Mouse (Mus musculus): ENCODE data around the gene Ppa2.

Ppa2 gene

GRCm38 (mm10) chr3:133309954-133310808, at the start of gene Ppa2:
Ppa2 (plus strand) TSS chr3:133310110.
- DNase-seq (ENCODE audit: low read depth, low spot score): peak; percentile 92

- peak; percentile 67 for DNase-seq (ENCODE audit: low read depth, low spot score)
Measured at GRCm38 (mm10) chr3:133271887-133272286, 38.0 kb upstream of the Ppa2 start.

- DNase-seq (ENCODE audit: low read depth, low spot score): no peak
Measured at GRCm38 (mm10) chr3:133284587-133284986, 25.3 kb upstream of the Ppa2 start.

- DNase-seq (ENCODE audit: low read depth, low spot score): no peak
Measured at GRCm38 (mm10) chr3:133288795-133289194, 21.1 kb upstream of the Ppa2 start.

DNA sequence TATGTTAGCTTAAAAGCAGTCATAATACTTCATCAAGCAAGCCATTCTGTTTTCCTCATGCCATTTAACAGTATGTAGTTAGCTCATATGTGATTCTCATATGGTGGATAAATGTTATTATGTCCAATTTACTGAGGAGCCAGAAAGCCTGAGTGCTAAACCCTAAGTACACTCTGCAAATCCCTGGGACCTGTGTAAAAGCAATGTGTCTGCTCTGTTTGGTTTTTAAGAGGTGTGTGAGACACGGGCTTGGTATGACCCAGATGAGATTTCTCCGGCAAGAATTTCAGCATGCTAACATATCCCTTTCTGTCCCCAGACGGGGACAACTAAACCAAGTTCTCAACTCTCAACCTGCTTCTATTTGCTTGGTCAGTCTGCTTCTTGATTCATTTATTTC, 5.6 kb upstream of the Ppa2 start:
- no peak for DNase-seq (ENCODE audit: low read depth, low spot score)

DNA sequence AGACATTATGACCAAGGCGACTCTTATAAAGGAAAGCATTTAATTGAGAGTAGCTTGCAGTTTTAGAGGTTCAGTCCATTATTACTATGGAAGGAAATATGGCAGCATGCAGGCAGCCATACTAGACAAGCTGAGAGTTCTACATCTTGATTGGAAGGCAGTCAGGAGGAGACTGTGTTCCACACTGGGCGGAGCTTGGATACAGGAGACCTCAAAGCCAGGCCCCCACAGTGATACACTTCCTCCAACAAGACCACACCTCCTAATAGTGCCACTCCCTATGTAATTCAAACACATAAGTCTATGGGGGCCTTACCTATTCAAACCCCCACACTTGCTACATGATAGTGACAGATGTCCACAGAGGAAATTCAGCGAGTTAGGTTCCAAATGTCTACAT, 1.5 kb upstream of the Ppa2 start:
- no peak for DNase-seq (ENCODE audit: low read depth, low spot score)

- DNase-seq (ENCODE audit: low read depth, low spot score): no peak
Measured at GRCm38 (mm10) chr3:133309359-133309758, 551 bp upstream of the Ppa2 start.

- DNase-seq (ENCODE audit: low read depth, low spot score): peak; percentile 31
Measured at GRCm38 (mm10) chr3:133310809-133311179, 884 bp downstream of the Ppa2 start.

- no peak for DNase-seq (ENCODE audit: low read depth, low spot score)
Measured at GRCm38 (mm10) chr3:133312331-133312730, 2.4 kb downstream of the Ppa2 start.

DNA sequence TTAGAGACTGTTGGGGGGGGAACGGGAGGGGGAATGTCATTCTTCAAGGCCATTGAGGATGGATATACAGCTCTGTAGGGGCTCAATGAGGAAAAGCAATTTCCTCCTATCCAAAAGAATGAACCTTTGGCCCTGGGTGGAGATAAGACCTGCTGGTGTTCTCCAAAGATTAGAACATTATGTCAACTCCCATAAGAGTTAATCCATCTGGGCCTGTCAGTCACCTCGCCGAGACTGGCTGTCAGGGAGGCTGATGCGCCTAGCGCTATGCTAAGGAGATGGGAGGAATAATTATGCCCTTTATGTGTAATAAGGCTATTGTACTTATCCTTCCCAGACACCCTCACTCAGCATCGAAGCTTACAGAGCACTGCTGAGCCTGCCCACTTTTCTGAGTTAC, 2.9 kb downstream of the Ppa2 start:
- DNase-seq (ENCODE audit: low read depth, low spot score): no peak

- DNase-seq (ENCODE audit: low read depth, low spot score): no peak
Measured at GRCm38 (mm10) chr3:133313491-133314199, 3.7 kb downstream of the Ppa2 start.

- DNase-seq (ENCODE audit: low read depth, low spot score): peak; percentile 79
Measured at GRCm38 (mm10) chr3:133314475-133314874, 4.6 kb downstream of the Ppa2 start.

- no peak for DNase-seq (ENCODE audit: low read depth, low spot score)
Measured at GRCm38 (mm10) chr3:133315011-133315410, 5.1 kb downstream of the Ppa2 start.

DNA sequence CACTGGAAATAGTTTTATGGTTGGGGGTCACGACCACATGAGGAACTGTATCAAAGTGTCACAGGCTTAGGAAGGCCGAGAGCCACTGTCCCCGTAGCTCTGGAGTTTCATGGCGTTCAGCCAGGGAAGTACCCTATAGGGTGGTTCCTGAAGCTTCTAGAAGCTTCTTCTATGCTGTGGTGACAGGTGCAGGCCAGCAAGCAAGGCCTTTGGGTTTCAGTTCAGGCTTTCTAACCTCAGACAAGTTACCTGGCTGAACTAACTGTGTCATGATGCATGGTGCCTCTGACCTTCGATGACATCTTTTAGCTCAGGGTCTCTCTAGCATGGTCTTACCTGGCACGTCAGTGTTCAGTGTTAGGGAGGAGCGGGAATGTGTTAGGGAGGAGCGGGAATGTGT, 5.7 kb downstream of the Ppa2 start:
- no peak for DNase-seq (ENCODE audit: low read depth, low spot score)

- no peak for DNase-seq (ENCODE audit: low read depth, low spot score)
Measured at GRCm38 (mm10) chr3:133317845-133318244, 7.9 kb downstream of the Ppa2 start.

DNA sequence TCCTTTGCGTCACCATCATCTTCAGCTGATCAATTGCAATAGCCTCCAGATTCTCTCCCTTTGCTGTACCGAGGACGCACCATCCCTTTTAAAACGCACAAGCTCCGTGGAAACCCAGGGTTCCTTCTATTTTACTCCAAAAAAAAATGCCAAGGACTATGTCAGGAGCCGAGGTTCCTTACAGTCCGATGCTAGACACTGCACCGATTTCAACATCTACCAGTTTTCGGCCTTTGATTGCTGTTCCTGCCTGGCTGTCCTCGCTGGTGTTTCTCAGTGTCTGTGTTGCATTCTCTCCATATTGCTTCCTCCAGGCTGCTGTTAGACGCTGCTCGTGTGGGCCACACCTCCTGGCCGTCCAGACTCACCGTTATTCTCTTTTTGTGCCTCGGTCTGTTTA, 8.7 kb downstream of the Ppa2 start:
- no peak for DNase-seq (ENCODE audit: low read depth, low spot score)

DNA sequence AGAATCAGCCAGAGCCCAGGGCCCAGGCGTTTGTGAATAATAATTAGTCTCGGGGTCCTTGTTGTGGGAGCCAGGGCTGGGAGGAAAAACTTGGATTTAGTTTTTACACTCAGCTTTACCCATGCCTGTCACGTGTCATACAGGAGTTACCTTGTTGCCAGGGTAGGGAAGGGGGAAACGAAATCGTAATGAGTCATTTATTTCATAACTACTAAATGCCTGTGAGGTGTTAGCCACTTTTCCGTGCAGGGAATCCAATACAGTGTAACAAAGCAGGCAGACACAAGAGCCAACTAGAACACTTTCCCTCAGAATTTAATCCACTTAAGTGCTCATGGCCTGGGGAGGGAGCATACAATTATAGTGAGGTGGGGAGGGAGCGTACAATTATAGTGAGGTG, 9.9 kb downstream of the Ppa2 start:
- DNase-seq (ENCODE audit: low read depth, low spot score): no peak

GRCm38 (mm10) chr3:133320313-133320712, 10.4 kb downstream of the Ppa2 start:
- DNase-seq (ENCODE audit: low read depth, low spot score): no peak

- no peak for DNase-seq (ENCODE audit: low read depth, low spot score)
Measured at GRCm38 (mm10) chr3:133321928-133322327, 12.0 kb downstream of the Ppa2 start.

- peak; percentile 50 for DNase-seq (ENCODE audit: low read depth, low spot score)
Measured at GRCm38 (mm10) chr3:133322552-133322951, 12.6 kb downstream of the Ppa2 start.

DNA sequence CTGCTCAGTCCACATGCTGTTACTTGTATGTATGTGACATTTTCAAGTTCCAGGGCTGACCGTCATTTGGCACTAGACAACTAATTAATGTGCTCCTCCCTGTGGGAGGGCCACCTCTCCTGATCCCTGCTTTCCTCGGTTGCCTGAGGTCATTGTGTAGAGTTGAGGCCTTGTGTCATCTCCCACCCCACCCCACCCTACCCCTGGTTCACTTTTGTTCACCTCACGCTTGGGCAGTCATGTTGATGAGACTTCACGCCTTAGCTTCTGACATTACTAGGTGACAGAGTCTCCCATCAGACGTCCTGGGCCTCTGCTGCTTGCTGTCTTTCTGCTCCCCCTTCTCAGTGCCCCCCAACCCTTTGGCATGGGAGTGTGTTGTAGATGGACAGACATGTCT, 15.2 kb downstream of the Ppa2 start:
- DNase-seq (ENCODE audit: low read depth, low spot score): no peak

- DNase-seq (ENCODE audit: low read depth, low spot score): no peak
Measured at GRCm38 (mm10) chr3:133328551-133328950, 18.6 kb downstream of the Ppa2 start.

DNA sequence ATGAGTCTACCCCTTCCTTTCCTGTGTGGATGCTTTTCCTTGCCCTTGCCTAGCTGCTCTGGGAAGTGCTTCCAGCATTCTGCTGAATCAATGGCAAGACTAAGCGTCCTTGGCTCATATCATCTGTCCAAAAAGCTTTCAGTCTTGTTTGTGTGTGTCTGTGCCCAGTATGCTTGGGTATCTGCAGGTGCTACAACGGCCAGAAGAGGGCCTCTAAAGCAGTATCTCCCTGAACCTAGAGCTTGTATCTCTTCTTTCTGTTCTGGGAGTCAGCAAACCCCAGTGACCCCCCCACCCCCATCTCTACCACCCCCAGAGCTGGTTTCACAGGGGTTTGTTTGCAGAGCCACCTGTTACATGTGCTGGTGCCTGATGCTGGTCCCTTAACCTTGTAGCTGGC, 19.5 kb downstream of the Ppa2 start:
- peak; percentile 27 for DNase-seq (ENCODE audit: low read depth, low spot score)
